Mouse (Mus musculus): ENCODE data around the gene Vmn1r85. TPM values are rescaled to one million over a fixed set of nuclear protein-coding genes. Genes with fewer than 3 reads are reported as not detected.
A peak's percentile ranks its signal among the peaks of the same experiment; 100 is the strongest.

The Vmn1r85 gene
- polyA plus RNA-seq, 1 experiment from 2014 or later, result not detected

DNA sequence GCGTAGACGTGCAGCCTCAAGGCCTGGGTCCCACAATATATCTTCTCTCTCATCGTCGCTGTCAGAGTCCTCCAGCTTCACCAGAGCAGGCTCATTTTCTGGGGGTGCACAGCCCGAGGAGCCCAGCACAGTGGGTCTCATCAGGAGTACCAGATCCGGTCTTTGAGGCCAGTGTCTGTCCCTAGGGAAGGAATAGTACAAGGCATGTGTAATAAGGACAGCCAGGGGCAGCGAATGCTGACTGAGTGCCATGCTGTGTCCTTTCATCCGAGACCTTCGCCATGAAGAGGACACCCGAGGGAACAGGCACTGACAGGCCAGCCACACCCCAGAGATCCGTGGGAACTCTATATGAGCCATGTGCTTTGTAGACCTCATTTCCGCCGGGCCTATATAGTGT, 42.0 kb downstream of the Vmn1r85 start:
- Histone ChIP-seq H3K4me2 (ENCODE audit: low read length) (no peak overlapping the region), H3K4me1 (replicated peaks; ENCODE audit: insufficient read depth, low read length) (no peaks in the 10 kb centered on the region), H3K9ac (ENCODE audit: low read depth, low read length) (no peak overlapping the region), H3K27me3 (ENCODE audit: insufficient read depth, low read length) (no peaks in the 10 kb centered on the region), H3K27ac (no peak overlapping the region), H3K9me3 (replicated peaks; ENCODE audit: low read length) (no peaks in the 10 kb centered on the region), H3K4me3 (replicated peaks; ENCODE audit: low read depth, low read length) (no peak overlapping the region), H3K36me3 (ENCODE audit: insufficient read depth, low read length) (no peaks in the 10 kb centered on the region)
- no peak for TF ChIP-seq CTCF (IDR thresholded peaks at IDR 0.05; ENCODE audit: low read depth)
- DNase-seq (ENCODE audit: low spot score), result no peak
- 91% methylated on average over 13 of the region's 13 CpGs for WGBS
- ATAC-seq (replicated peaks; ENCODE audit: low FRiP score, low read depth), result no peak

DNA sequence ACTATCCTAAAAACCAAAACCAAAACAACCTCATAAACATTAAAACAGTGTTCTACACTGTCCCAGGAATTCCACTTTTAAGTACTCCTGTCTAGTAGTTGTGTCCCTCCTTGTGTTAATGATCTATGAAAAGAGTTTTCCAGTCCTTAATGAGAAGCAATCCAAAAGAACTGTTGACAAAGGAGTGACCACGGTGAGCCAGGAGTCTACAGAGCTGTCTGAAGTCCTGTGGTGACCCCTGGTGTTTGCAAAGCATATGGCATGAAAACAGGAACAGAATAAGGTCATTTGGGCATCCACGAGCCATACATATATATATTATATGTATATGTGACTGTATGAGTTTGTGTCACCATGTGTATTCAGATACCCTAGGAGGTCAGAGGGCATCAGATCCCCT, 48.9 kb downstream of the Vmn1r85 start:
- 1% methylated on average over 2 of the region's 2 CpGs for WGBS
- peak; percentile 95 for TF ChIP-seq CTCF (IDR thresholded peaks at IDR 0.05; ENCODE audit: low read depth)
- H3K9me3 ChIP-seq (replicated peaks; ENCODE audit: low read length), result no peaks in the 10 kb centered on the region
- 0 out of 2 replicates have a peak, but pooled peaks cover 3% of the 10 kb centered on the region for H3K4me1 ChIP-seq (replicated peaks; ENCODE audit: insufficient read depth, low read length)
- no peak overlapping the region for H3K4me2 ChIP-seq (ENCODE audit: low read length)
- H3K27me3 ChIP-seq (ENCODE audit: insufficient read depth, low read length), result peaks cover 9% of the 10 kb centered on the region
- H3K4me3 ChIP-seq (replicated peaks; ENCODE audit: low read depth, low read length), result no peak overlapping the region
- H3K27ac ChIP-seq, result no peak overlapping the region
- DNase-seq (ENCODE audit: low spot score) (peak; percentile 93), ATAC-seq (replicated peaks; ENCODE audit: low FRiP score, low read depth) (peak; percentile 61)
- H3K36me3 ChIP-seq (ENCODE audit: insufficient read depth, low read length), result no peaks in the 10 kb centered on the region
- H3K9ac ChIP-seq (ENCODE audit: low read depth, low read length), result no peak overlapping the region

DNA sequence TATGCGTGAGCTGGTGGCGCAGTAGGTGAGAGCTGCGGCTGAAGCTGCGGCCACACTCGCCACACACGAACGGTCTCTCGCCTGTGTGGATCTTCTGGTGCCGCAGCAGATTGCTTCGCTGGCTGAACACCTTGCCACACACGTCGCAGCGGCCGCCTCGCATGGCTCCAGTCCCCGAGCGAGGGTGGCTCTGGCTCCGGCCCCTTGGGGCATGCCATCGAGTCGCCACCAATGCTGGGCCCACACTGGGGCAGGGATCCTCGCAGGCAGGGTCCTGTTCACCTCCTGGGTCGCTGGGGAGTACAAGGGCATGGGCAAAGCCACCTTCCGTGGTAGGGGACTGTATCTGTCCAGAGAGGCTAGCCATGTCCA, 50.7 kb downstream of the Vmn1r85 start:
- DNase-seq (ENCODE audit: low spot score) (no peak), ATAC-seq (replicated peaks; ENCODE audit: low FRiP score, low read depth) (0 out of 2 replicates have a peak, but pooled peaks have one; percentile 3)
- Histone ChIP-seq H3K36me3 (ENCODE audit: insufficient read depth, low read length) (no peaks in the 10 kb centered on the region), H3K4me3 (replicated peaks; ENCODE audit: low read depth, low read length) (peak overlapping the region; percentile 31), H3K9ac (ENCODE audit: low read depth, low read length) (peak overlapping the region; percentile 38), H3K4me1 (replicated peaks; ENCODE audit: insufficient read depth, low read length) (peaks cover 4% of the 10 kb centered on the region), H3K27ac (no peak overlapping the region), H3K9me3 (replicated peaks; ENCODE audit: low read length) (no peaks in the 10 kb centered on the region), H3K27me3 (ENCODE audit: insufficient read depth, low read length) (peaks cover 9% of the 10 kb centered on the region), H3K4me2 (ENCODE audit: low read length) (peak overlapping the region; percentile 81)
- 2% methylated on average over 23 of the region's 23 CpGs for WGBS
- no peak for TF ChIP-seq CTCF (IDR thresholded peaks at IDR 0.05; ENCODE audit: low read depth)

DNA sequence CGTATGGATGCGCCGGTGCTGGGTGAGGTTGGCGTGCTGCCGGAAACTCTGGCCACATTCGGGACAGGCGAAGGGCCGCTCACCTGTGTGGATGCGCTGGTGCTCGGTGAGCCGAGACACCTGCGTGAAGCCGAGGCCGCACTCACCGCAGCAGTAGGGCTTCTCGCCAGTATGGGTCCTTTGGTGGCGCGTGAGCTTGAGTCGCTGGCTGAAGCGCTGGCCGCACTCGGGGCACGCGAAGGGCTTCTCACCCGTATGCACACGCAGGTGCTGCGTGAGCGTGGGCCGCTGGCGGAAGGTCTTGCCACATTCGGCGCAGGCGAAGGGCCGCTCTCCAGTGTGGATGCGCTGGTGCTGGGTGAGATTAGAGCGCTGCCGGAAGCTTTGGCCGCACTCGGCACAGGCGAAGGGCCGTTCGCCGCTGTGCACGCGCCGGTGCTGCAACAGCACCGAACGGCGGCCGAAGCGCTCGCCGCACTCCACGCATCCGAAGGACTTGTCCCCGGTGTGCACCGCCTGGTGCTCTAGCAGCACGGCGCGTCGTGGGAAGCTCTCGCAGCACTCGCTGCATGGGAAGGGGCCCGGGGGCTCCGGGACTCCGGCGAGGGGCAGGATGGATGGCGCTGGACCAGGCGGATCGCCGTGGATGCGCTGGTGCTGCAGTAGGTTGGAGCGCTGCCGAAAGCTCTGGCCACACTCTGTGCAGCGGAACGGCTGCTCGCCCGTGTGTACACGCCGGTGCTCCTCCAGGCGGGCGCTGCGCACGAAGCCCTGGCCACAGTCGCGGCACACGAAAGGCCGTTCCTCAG, 51.3 kb downstream of the Vmn1r85 start:
- Histone ChIP-seq H3K4me3 (replicated peaks; ENCODE audit: low read depth, low read length) (peak overlapping the region; percentile 31), H3K27me3 (ENCODE audit: insufficient read depth, low read length) (peaks cover 9% of the 10 kb centered on the region), H3K27ac (no peak overlapping the region), H3K4me1 (replicated peaks; ENCODE audit: insufficient read depth, low read length) (peaks cover 10% of the 10 kb centered on the region), H3K9me3 (replicated peaks; ENCODE audit: low read length) (no peaks in the 10 kb centered on the region), H3K9ac (ENCODE audit: low read depth, low read length) (peak overlapping the region; percentile 38), H3K4me2 (ENCODE audit: low read length) (peak overlapping the region; percentile 81), H3K36me3 (ENCODE audit: insufficient read depth, low read length) (no peaks in the 10 kb centered on the region)
- TF ChIP-seq CTCF (IDR thresholded peaks at IDR 0.05; ENCODE audit: low read depth), result no peak
- 5% methylated on average over 88 of the region's 88 CpGs for WGBS
- peak; percentile 33 for DNase-seq (ENCODE audit: low spot score)
- peak; percentile 23; the same call in 1 of the 2 replicates for ATAC-seq (replicated peaks; ENCODE audit: low FRiP score, low read depth)

DNA sequence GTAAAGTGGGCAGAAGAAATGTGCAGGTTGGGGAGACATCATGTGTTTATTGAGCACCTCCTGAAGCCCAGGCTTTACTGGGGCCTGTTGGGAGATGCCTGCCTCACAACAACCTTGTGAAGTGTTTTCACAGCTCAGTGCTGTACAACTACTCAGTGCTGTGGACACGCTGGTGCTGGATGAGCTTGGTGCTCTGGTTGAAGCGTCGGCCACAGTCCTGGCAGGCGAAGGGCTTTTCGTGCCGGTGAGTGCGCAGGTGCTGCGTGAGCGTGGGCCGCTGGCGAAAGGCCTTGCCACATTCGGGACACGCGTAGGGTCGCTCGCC, 51.9 kb downstream of the Vmn1r85 start:
- ATAC-seq (replicated peaks; ENCODE audit: low FRiP score, low read depth) (no peak), DNase-seq (ENCODE audit: low spot score) (no peak)
- H3K4me1 ChIP-seq (replicated peaks; ENCODE audit: insufficient read depth, low read length), result peaks cover 12% of the 10 kb centered on the region
- peak overlapping the region; percentile 31 for H3K4me3 ChIP-seq (replicated peaks; ENCODE audit: low read depth, low read length)
- H3K36me3 ChIP-seq (ENCODE audit: insufficient read depth, low read length), result no peaks in the 10 kb centered on the region
- no peak overlapping the region; the same call in 1 of the 2 replicates for H3K9ac ChIP-seq (ENCODE audit: low read depth, low read length)
- peaks cover 9% of the 10 kb centered on the region for H3K27me3 ChIP-seq (ENCODE audit: insufficient read depth, low read length)
- no peaks in the 10 kb centered on the region for H3K9me3 ChIP-seq (replicated peaks; ENCODE audit: low read length)
- H3K4me2 ChIP-seq (ENCODE audit: low read length), result peak overlapping the region; percentile 81
- no peak overlapping the region for H3K27ac ChIP-seq
- no peak for TF ChIP-seq CTCF (IDR thresholded peaks at IDR 0.05; ENCODE audit: low read depth)
- 47% methylated on average over 16 of the region's 16 CpGs for whole genome bisulfite sequencing

DNA sequence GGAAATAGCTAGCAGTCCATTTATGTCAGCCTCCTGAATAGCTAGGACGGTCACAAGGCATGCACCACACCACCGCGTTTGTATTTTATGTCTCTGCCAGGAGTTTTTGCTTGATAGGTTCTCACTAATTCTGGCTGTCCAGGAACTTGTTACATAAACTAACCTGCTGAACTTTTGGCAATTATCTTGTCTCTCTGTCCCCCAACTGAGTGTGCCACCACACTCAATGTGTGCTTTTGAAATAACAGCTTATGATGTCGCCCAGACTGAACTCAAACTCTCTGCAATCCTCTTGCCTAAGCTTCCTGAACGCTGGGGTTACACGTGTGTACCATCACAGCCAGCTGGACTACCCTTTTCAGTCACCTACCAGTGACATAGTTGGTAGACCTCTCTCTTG, 52.5 kb downstream of the Vmn1r85 start:
- TF ChIP-seq CTCF (IDR thresholded peaks at IDR 0.05; ENCODE audit: low read depth), result no peak
- Histone ChIP-seq H3K27ac (no peak overlapping the region), H3K9ac (ENCODE audit: low read depth, low read length) (no peak overlapping the region), H3K4me3 (replicated peaks; ENCODE audit: low read depth, low read length) (no peak overlapping the region), H3K9me3 (replicated peaks; ENCODE audit: low read length) (no peaks in the 10 kb centered on the region), H3K27me3 (ENCODE audit: insufficient read depth, low read length) (peaks cover 9% of the 10 kb centered on the region), H3K4me2 (ENCODE audit: low read length) (no peak overlapping the region), H3K4me1 (replicated peaks; ENCODE audit: insufficient read depth, low read length) (peaks cover 12% of the 10 kb centered on the region), H3K36me3 (ENCODE audit: insufficient read depth, low read length) (no peaks in the 10 kb centered on the region)
- 80% methylated on average over 6 of the region's 6 CpGs for WGBS
- no peak for ATAC-seq (replicated peaks; ENCODE audit: low FRiP score, low read depth)
- no peak for DNase-seq (ENCODE audit: low spot score)

Data from kidney, postnatal 0 days (tissue).